Mouse (Mus musculus) liver, postnatal 0 days (tissue): ENCODE data around the gene Kif1c. TPM values are rescaled to one million over a fixed set of nuclear protein-coding genes. Genes with fewer than 3 reads are reported as not detected.
"Not testable (repeated sequence)": the region's sequence is repeated elsewhere in the genome, so short reads cannot be mapped to it uniquely, and the experiment has no call there.

ENCODE experiments used
- ATAC-seq: fragments of 200-750 bp; cut with Nextera tagmentation; 2 replicates; pipeline ENCODE4 v1.8.0; 2017; ENCODE audit warnings: mild to moderate bottlenecking, moderate library complexity
- DNase-seq: peaks from one replicate; pipeline ENCODE4 v3.0.0-alpha.2; 2016
- H3K27ac ChIP-seq: fragments of 300-500 bp; sonication (generic); 2 replicates; pipeline ENCODE4 v1.5.1; 2014; ENCODE audit warnings: antibody characterized with exemption, moderate library complexity, mild to moderate bottlenecking, low read depth
- H3K27me3 ChIP-seq: fragments of 300-500 bp; sonication (generic); 2 replicates; pipeline ENCODE4 v1.6.1; 2014; ENCODE audit warnings: low read length, control low read depth, mixed read lengths; ENCODE audit not compliant: insufficient read depth
- H3K36me3 ChIP-seq: fragments of 300-500 bp; sonication (generic); replicated peaks from 2 replicates; pipeline ENCODE4 v1.6.1; 2014; ENCODE audit warnings: mild to moderate bottlenecking, control low read depth, low read length, moderate library complexity, mixed read lengths; ENCODE audit not compliant: insufficient read depth
- H3K4me1 ChIP-seq: fragments of 300-500 bp; sonication (generic); 2 replicates; pipeline ENCODE4 v1.6.1; 2014; ENCODE audit warnings: antibody characterized with exemption, mild to moderate bottlenecking, control low read depth; ENCODE audit not compliant: insufficient read depth
- H3K4me2 ChIP-seq: fragments of 300-500 bp; sonication (generic); 2 replicates; pipeline ENCODE4 v1.6.1; 2014; ENCODE audit warnings: low read depth, mild to moderate bottlenecking, low read length, moderate library complexity, mixed read lengths
- H3K4me3 ChIP-seq: fragments of 300-500 bp; sonication (generic); 2 replicates; pipeline ENCODE4 v1.5.1; 2014; ENCODE audit warnings: low read depth, low read length
- H3K9ac ChIP-seq: fragments of 300-500 bp; sonication (generic); replicated peaks from 2 replicates; pipeline ENCODE4 v1.6.1; 2014; ENCODE audit warnings: mild to moderate bottlenecking, moderate library complexity
- H3K9me3 ChIP-seq: fragments of 300-500 bp; sonication (generic); 2 replicates; pipeline ENCODE4 v1.6.1; 2016; ENCODE audit warnings: mild to moderate bottlenecking, control low read depth, low read length, mixed read lengths
- CTCF ChIP-seq: sonication (generic); IDR thresholded peaks from 2 replicates; pipeline ENCODE4 v1.5.1; 2016; ENCODE audit warnings: antibody characterized with exemption, low read depth
- EP300 ChIP-seq: IDR thresholded peaks from 2 replicates; pipeline ENCODE4 v1.6.1; 2016; ENCODE audit warnings: antibody characterized with exemption, low read depth, mild to moderate bottlenecking
- WGBS: fragments of 180-500 bp; shearing (Covaris S2); extraction: QIAGEN DNeasy Blood & Tissue Kit; methylation state at CpG from one replicate; pipeline ENCODE4 v1.1.7; 2014; ENCODE audit not compliant: insufficient replicate concordance; 5-methylcytosine and 5-hydroxymethylcytosine counted together
- polyA plus RNA-seq: library from polyadenylated mRNA; unstranded; fragments of >200 nt; fragmentation: Nextera tagmentation; extraction: Ambion mirVana; gene quantifications from 2 replicates; pipeline ENCODE4 v1.2.1, GENCODE M21; 2015

Gene Kif1c
- polyA plus RNA-seq, 1 experiment from 2014 or later, result 1.8 TPM

- H3K9ac ChIP-seq, result no peak overlapping the region
- no peaks in the 10 kb centered on the region for H3K36me3 ChIP-seq
- 62% methylated on average over 4 of the region's 4 CpGs for WGBS
- H3K27me3 ChIP-seq, result no peaks in the 10 kb centered on the region
- H3K4me3 ChIP-seq, result no peak overlapping the region
- no peak for TF ChIP-seq EP300
- no peak for TF ChIP-seq CTCF
- no peak overlapping the region for H3K27ac ChIP-seq
- H3K4me2 ChIP-seq, result no peak overlapping the region
- no peak for DNase-seq
- H3K9me3 ChIP-seq, result no peaks in the 10 kb centered on the region
- ATAC-seq, result no peak
- H3K4me1 ChIP-seq, result no peaks in the 10 kb centered on the region
Measured at GRCm38 (mm10) chr11:70754476-70754875, 54.1 kb downstream of the Kif1c start.

GRCm38 (mm10) chr11:70754958-70755357 is 54.6 kb downstream of the Kif1c start:
- no peak for DNase-seq
- no peaks in the 10 kb centered on the region for H3K27me3 ChIP-seq
- 65% methylated on average over 7 of the region's 7 CpGs for WGBS

GRCm38 (mm10) chr11:70755645-70756044 is 55.3 kb downstream of the Kif1c start:
- H3K4me2 ChIP-seq, result no peak overlapping the region
- no peaks in the 10 kb centered on the region for H3K9me3 ChIP-seq
- DNase-seq (peak; percentile 88), ATAC-seq (peak; percentile 72)
- H3K4me3 ChIP-seq, result no peak overlapping the region
- WGBS, result 4% methylated on average over 7 of the region's 7 CpGs
- H3K9ac ChIP-seq, result no peak overlapping the region
- H3K36me3 ChIP-seq, result no peaks in the 10 kb centered on the region
- no peaks in the 10 kb centered on the region for H3K27me3 ChIP-seq
- TF ChIP-seq EP300 (no peak), CTCF (peak; percentile 96)
- no peak overlapping the region for H3K27ac ChIP-seq
- H3K4me1 ChIP-seq, result no peaks in the 10 kb centered on the region

More at GRCm38 (mm10) chr11:70754958-70755357, 54.6 kb downstream of the Kif1c start:
- Histone ChIP-seq H3K4me1 (no peaks in the 10 kb centered on the region), H3K9ac (no peak overlapping the region), H3K27ac (no peak overlapping the region), H3K9me3 (no peaks in the 10 kb centered on the region), H3K4me3 (no peak overlapping the region), H3K36me3 (no peaks in the 10 kb centered on the region), H3K4me2 (no peak overlapping the region)
- no peak; the same call in 1 of the 2 replicates for TF ChIP-seq CTCF
- ATAC-seq, result no peak

GRCm38 (mm10) chr11:70760446-70760845 is 60.1 kb downstream of the Kif1c start:
- not testable (repeated sequence) for ATAC-seq, H3K4me2 ChIP-seq, H3K27ac ChIP-seq, H3K27me3 ChIP-seq, H3K9ac ChIP-seq, H3K9me3 ChIP-seq, H3K4me3 ChIP-seq, H3K36me3 ChIP-seq, DNase-seq, H3K4me1 ChIP-seq
- WGBS, result 52% methylated on average over 3 of the region's 3 CpGs

GRCm38 (mm10) chr11:70762641-70763040 is 62.3 kb downstream of the Kif1c start:
- no peaks in the 10 kb centered on the region for H3K27me3 ChIP-seq
- no peaks in the 10 kb centered on the region for H3K36me3 ChIP-seq
- WGBS, result 75% methylated on average over 9 of the region's 9 CpGs
- DNase-seq (no peak), ATAC-seq (no peak)
- H3K4me2 ChIP-seq, result no peak overlapping the region
- no peak overlapping the region for H3K27ac ChIP-seq
- H3K9me3 ChIP-seq, result no peaks in the 10 kb centered on the region
- H3K9ac ChIP-seq, result no peak overlapping the region
- TF ChIP-seq CTCF, result no peak
- no peak for TF ChIP-seq EP300
- H3K4me3 ChIP-seq, result no peak overlapping the region
- peaks cover 12% of the 10 kb centered on the region for H3K4me1 ChIP-seq

- Histone ChIP-seq H3K4me3 (peak overlapping the region; percentile 74), H3K36me3 (peaks cover 2% of the 10 kb centered on the region; the same call in 1 of the 2 replicates), H3K9ac (peak overlapping the region; percentile 86), H3K9me3 (no peaks in the 10 kb centered on the region), H3K4me2 (peak overlapping the region; percentile 91), H3K4me1 (peaks cover 12% of the 10 kb centered on the region), H3K27ac (peak overlapping the region; percentile 91), H3K27me3 (no peaks in the 10 kb centered on the region)
- TF ChIP-seq EP300, result no peak
- no peak for TF ChIP-seq CTCF
- DNase-seq (no peak), ATAC-seq (no peak)
- 33% methylated on average over 3 of the region's 3 CpGs for WGBS
Measured at GRCm38 (mm10) chr11:70763582-70763935, 63.2 kb downstream of the Kif1c start.
